Mouse (Mus musculus): ENCODE results near the gene Clta.

DNA sequence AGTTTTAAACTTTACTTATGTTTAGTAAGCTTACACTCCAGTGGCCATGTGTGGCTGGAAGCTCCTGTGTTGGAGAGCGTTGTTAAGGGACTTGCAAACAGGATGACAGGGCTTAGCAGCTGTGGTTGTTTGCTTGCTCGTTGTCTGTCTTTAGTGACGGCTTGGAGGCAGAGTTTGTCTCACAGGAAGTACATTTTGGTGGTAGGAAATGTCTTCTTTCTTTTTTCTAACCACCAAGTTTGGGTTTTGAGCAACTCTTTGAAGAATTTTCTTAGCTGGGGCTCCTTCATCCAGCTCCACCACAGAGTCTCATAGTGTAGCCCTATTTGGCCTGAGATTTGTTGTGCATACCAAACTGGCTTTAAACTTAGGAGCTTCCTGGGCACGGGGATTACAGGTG is 18.1 kb downstream of the Clta start:
- TF ChIP-seq CTCF (IDR thresholded peaks at IDR 0.05; ENCODE audit: low read depth) (no peak), EP300 (optimal IDR thresholded peaks at IDR 0.05) (no peak)
